Mouse (Mus musculus): ENCODE data around the gene Unc93b1. TPM values are rescaled to one million over a fixed set of nuclear protein-coding genes. Genes with fewer than 3 reads are reported as not detected.

Gene Unc93b1
- polyA plus RNA-seq, 1 experiment, result not detected

GRCm38 (mm10) chr19:3899618-3900017 lies 35.4 kb upstream of the Unc93b1 start:
- no peak for TF ChIP-seq CTCF (IDR thresholded peaks at IDR 0.05; ENCODE audit: insufficient read depth, low read depth, low read length)
- no peak for TF ChIP-seq POLR2A (IDR thresholded peaks at IDR 0.05; ENCODE audit: insufficient read depth, low read depth, low read length)
- Histone ChIP-seq H3K27ac (ENCODE audit: insufficient read depth, low read depth, low read length) (0 out of 2 replicates have a peak overlapping the region, but pooled peaks have one; percentile 14), H3K4me3 (ENCODE audit: insufficient read depth, low read depth, low read length) (no peak overlapping the region), H3K4me1 (ENCODE audit: control insufficient read depth, insufficient read depth, low read length) (peaks cover 29% of the 10 kb centered on the region)
- 71% methylated on average over 4 of the region's 4 CpGs for WGBS

GRCm38 (mm10) chr19:3902966-3903365 lies 32.0 kb upstream of the Unc93b1 start:
- no peak for TF ChIP-seq POLR2A (IDR thresholded peaks at IDR 0.05; ENCODE audit: insufficient read depth, low read depth, low read length)
- no peak for TF ChIP-seq CTCF (IDR thresholded peaks at IDR 0.05; ENCODE audit: insufficient read depth, low read depth, low read length)
- Histone ChIP-seq H3K27ac (ENCODE audit: insufficient read depth, low read depth, low read length) (peak overlapping the region; percentile 83), H3K4me3 (ENCODE audit: insufficient read depth, low read depth, low read length) (peak overlapping the region; percentile 17; the same call in 1 of the 2 replicates), H3K4me1 (ENCODE audit: control insufficient read depth, insufficient read depth, low read length) (peaks cover 42% of the 10 kb centered on the region)
- WGBS, result 77% methylated on average over 12 of the region's 12 CpGs

- Histone ChIP-seq H3K4me1 (ENCODE audit: control insufficient read depth, insufficient read depth, low read length) (peaks cover 42% of the 10 kb centered on the region), H3K4me3 (ENCODE audit: insufficient read depth, low read depth, low read length) (peak overlapping the region; percentile 17; the same call in 1 of the 2 replicates), H3K27ac (ENCODE audit: insufficient read depth, low read depth, low read length) (peak overlapping the region; percentile 83)
- TF ChIP-seq CTCF (IDR thresholded peaks at IDR 0.05; ENCODE audit: insufficient read depth, low read depth, low read length), result no peak
- TF ChIP-seq POLR2A (IDR thresholded peaks at IDR 0.05; ENCODE audit: insufficient read depth, low read depth, low read length), result no peak
- WGBS, result 62% methylated on average over 25 of the region's 25 CpGs
Measured at GRCm38 (mm10) chr19:3903648-3904362, 31.2 kb upstream of the Unc93b1 start.

- 65% methylated on average over 10 of the region's 10 CpGs for WGBS
- no peak overlapping the region for H3K27ac ChIP-seq (ENCODE audit: insufficient read depth, low read depth, low read length)
- TF ChIP-seq POLR2A (IDR thresholded peaks at IDR 0.05; ENCODE audit: insufficient read depth, low read depth, low read length), result no peak
- TF ChIP-seq CTCF (IDR thresholded peaks at IDR 0.05; ENCODE audit: insufficient read depth, low read depth, low read length), result no peak
- peaks cover 42% of the 10 kb centered on the region for H3K4me1 ChIP-seq (ENCODE audit: control insufficient read depth, insufficient read depth, low read length)
- no peak overlapping the region for H3K4me3 ChIP-seq (ENCODE audit: insufficient read depth, low read depth, low read length)
Measured at GRCm38 (mm10) chr19:3904363-3904675, 30.7 kb upstream of the Unc93b1 start.

GRCm38 (mm10) chr19:3905261-3905969 lies 29.6 kb upstream of the Unc93b1 start:
- no peak overlapping the region for H3K4me3 ChIP-seq (ENCODE audit: insufficient read depth, low read depth, low read length)
- H3K27ac ChIP-seq (ENCODE audit: insufficient read depth, low read depth, low read length), result peak overlapping the region; percentile 20; the same call in 1 of the 2 replicates
- TF ChIP-seq POLR2A (IDR thresholded peaks at IDR 0.05; ENCODE audit: insufficient read depth, low read depth, low read length), result no peak
- no peak for TF ChIP-seq CTCF (IDR thresholded peaks at IDR 0.05; ENCODE audit: insufficient read depth, low read depth, low read length)
- peaks cover 42% of the 10 kb centered on the region for H3K4me1 ChIP-seq (ENCODE audit: control insufficient read depth, insufficient read depth, low read length)
- 67% methylated on average over 6 of the region's 6 CpGs for WGBS

- WGBS, result 57% methylated on average over 10 of the region's 10 CpGs
- Histone ChIP-seq H3K4me3 (ENCODE audit: insufficient read depth, low read depth, low read length) (peak overlapping the region; percentile 55), H3K4me1 (ENCODE audit: control insufficient read depth, insufficient read depth, low read length) (peaks cover 43% of the 10 kb centered on the region), H3K27ac (ENCODE audit: insufficient read depth, low read depth, low read length) (no peak overlapping the region)
- TF ChIP-seq CTCF (IDR thresholded peaks at IDR 0.05; ENCODE audit: insufficient read depth, low read depth, low read length) (no peak), POLR2A (IDR thresholded peaks at IDR 0.05; ENCODE audit: insufficient read depth, low read depth, low read length) (no peak)
Measured at GRCm38 (mm10) chr19:3906326-3906725, 28.7 kb upstream of the Unc93b1 start.

- H3K4me3 ChIP-seq (ENCODE audit: insufficient read depth, low read depth, low read length), result peak within 1 kb of the TSS; percentile 55
- 8% methylated on average over 36 of the region's 36 CpGs for WGBS
- TF ChIP-seq CTCF (IDR thresholded peaks at IDR 0.05; ENCODE audit: insufficient read depth, low read depth, low read length), result no peak
- no peak for TF ChIP-seq POLR2A (IDR thresholded peaks at IDR 0.05; ENCODE audit: insufficient read depth, low read depth, low read length)
- H3K27ac ChIP-seq (ENCODE audit: insufficient read depth, low read depth, low read length), result no peak within 1 kb of the TSS
- H3K4me1 ChIP-seq (ENCODE audit: control insufficient read depth, insufficient read depth, low read length), result peaks cover 48% of the 10 kb centered on the region
Measured at GRCm38 (mm10) chr19:3906795-3907786, 27.9 kb upstream of the Unc93b1 start, which contains the start of gene Tcirg1. Tcirg1 (minus strand) TSS chr19:3907133.

GRCm38 (mm10) chr19:3907876-3908660 lies 26.9 kb upstream of the Unc93b1 start:
- H3K27ac ChIP-seq (ENCODE audit: insufficient read depth, low read depth, low read length), result no peak overlapping the region
- TF ChIP-seq CTCF (IDR thresholded peaks at IDR 0.05; ENCODE audit: insufficient read depth, low read depth, low read length) (no peak), POLR2A (IDR thresholded peaks at IDR 0.05; ENCODE audit: insufficient read depth, low read depth, low read length) (no peak)
- peaks cover 38% of the 10 kb centered on the region for H3K4me1 ChIP-seq (ENCODE audit: control insufficient read depth, insufficient read depth, low read length)
- H3K4me3 ChIP-seq (ENCODE audit: insufficient read depth, low read depth, low read length), result no peak overlapping the region
- 73% methylated on average over 8 of the region's 8 CpGs for WGBS

Measured in olfactory bulb, adult 2 months (tissue).